Mouse (Mus musculus) lung, adult 10 weeks (tissue): ENCODE results near the gene Cfap61. TPM values are rescaled to one million over a fixed set of nuclear protein-coding genes. Genes with fewer than 3 reads are reported as not detected.

Source experiments
- polyA plus RNA-seq: library from polyadenylated mRNA; stranded (reverse); fragments of 350-450 nt; fragmentation: Illumina TruSeq; extraction: RNeasy Lipid Tissue Mini Kit (QIAGEN cat#74804); gene quantifications from one replicate; pipeline ENCODE4 v1.2.3, GENCODE M21; 2014; ENCODE audit warnings: low read depth, low replicate concordance; ENCODE audit not compliant: insufficient read depth

Cfap61 gene
- polyA plus RNA-seq: 4.2 TPM

GRCm38 (mm10) chr2:145934339-145935231, at the start of gene Cfap61, which contains the start of gene Crnkl1:
Gene Cfap61, plus strand, starts transcription at chr2:145934784.
Gene Crnkl1, minus strand, starts transcription at chr2:145935014.

GRCm38 (mm10) chr2:145901861-145902260, 32.7 kb upstream of the Cfap61 start, which contains the start of gene Naa20:
Gene Naa20, plus strand, starts transcription at chr2:145902099.

GRCm38 (mm10) chr2:146221076-146221928, 286.7 kb downstream of the Cfap61 start, which contains the start of gene Insm1:
Gene Insm1, plus strand, starts transcription at chr2:146221921.

Other genes starting within 250 kb of the Cfap61 start
- gene Naa20, start 32.7 kb upstream of the Cfap61 start, polyA plus RNA-seq: 59.2 TPM
- gene Crnkl1, start 230 bp downstream of the Cfap61 start, polyA plus RNA-seq: 13.3 TPM